Mouse (Mus musculus) MEL (cell line): ENCODE results near the gene Gm20388. TPM values are rescaled to one million over a fixed set of nuclear protein-coding genes. Genes with fewer than 3 reads are reported as not detected.
A peak's percentile ranks its signal among the peaks of the same experiment; 100 is the strongest.

Experiments
- DNase-seq: peaks from one replicate; pipeline ENCODE4 v3.0.0; 2011; ENCODE audit warnings: low read depth, low spot score
- H3K27ac ChIP-seq: 2 replicates; pipeline ENCODE4 v1.5.1; 2012; ENCODE audit warnings: low read depth, mild to moderate bottlenecking, control low read depth, low read length, moderate library complexity; ENCODE audit not compliant: control insufficient read depth
- H3K27me3 ChIP-seq, 2 experiments: fragments of 150-350 bp in 1 of 2; sonication (generic) in 1 of 2; 2 replicates each; pipeline ENCODE4 v1.6.1; 2012; ENCODE audit warnings: low read length in 2 of 2, mild to moderate bottlenecking in 2 of 2, improper control_type of control experiment in 1 of 2, moderate library complexity in 1 of 2; ENCODE audit not compliant: insufficient read depth in 2 of 2, control insufficient read depth in 1 of 2
- H3K36me3 ChIP-seq, 2 experiments: 2 replicates each; pipeline ENCODE4 v1.6.1; 2012 to 2014; ENCODE audit warnings: low read length in 2 of 2, improper control_type of control experiment in 1 of 2, inconsistent platforms in 1 of 2, mild to moderate bottlenecking in 1 of 2; ENCODE audit not compliant: insufficient read depth in 2 of 2, control insufficient read depth in 1 of 2
- H3K4me1 ChIP-seq, 2 experiments: fragments of 150-350 bp in 1 of 2; sonication (generic) in 1 of 2; 2 replicates each; pipeline ENCODE4 v1.6.1; 2012; ENCODE audit warnings: low read length in 2 of 2, improper control_type of control experiment in 1 of 2, mild to moderate bottlenecking in 1 of 2; ENCODE audit not compliant: insufficient read depth in 2 of 2, control insufficient read depth in 1 of 2
- H3K4me3 ChIP-seq, 2 experiments: fragments of 150-350 bp in 1 of 2; sonication (generic) in 1 of 2; 2 replicates each; pipeline ENCODE4 v1.5.1; 2012; ENCODE audit warnings: low read depth in 2 of 2, low read length in 2 of 2, mild to moderate bottlenecking in 2 of 2, moderate library complexity in 2 of 2, control low read depth in 1 of 2, improper control_type of control experiment in 1 of 2; ENCODE audit not compliant: control insufficient read depth in 1 of 2, insufficient read depth in 1 of 2
- H3K79me2 ChIP-seq: 2 replicates; pipeline ENCODE4 v1.6.1; 2012; ENCODE audit warnings: mild to moderate bottlenecking, low read length, moderate library complexity; ENCODE audit not compliant: control insufficient read depth, poor library complexity, insufficient read depth
- H3K9ac ChIP-seq: 2 replicates; pipeline ENCODE4 v1.6.1; 2012; ENCODE audit warnings: low read depth, mild to moderate bottlenecking, control low read depth, low read length, moderate library complexity; ENCODE audit not compliant: control insufficient read depth, poor library complexity, severe bottlenecking
- H3K9me3 ChIP-seq: fragments of 150-350 bp; sonication (generic); replicated peaks from 2 replicates; pipeline ENCODE4 v1.6.1; 2012; ENCODE audit warnings: mild to moderate bottlenecking, low read length, improper control_type of control experiment, moderate library complexity; ENCODE audit not compliant: insufficient read depth
- BHLHE40 ChIP-seq: IDR thresholded peaks from 2 replicates; pipeline ENCODE4 v1.6.1; 2012; ENCODE audit warnings: low read depth, mild to moderate bottlenecking, inconsistent platforms, low read length, improper control_type of control experiment, borderline replicate concordance
- CHD1 ChIP-seq: IDR thresholded peaks from 2 replicates; pipeline ENCODE4 v1.6.1; 2012; ENCODE audit warnings: low read depth, mild to moderate bottlenecking, inconsistent platforms, low read length, improper control_type of control experiment
- CHD2 ChIP-seq: IDR thresholded peaks from 2 replicates; pipeline ENCODE4 v1.6.1; 2011; ENCODE audit warnings: low read length, improper control_type of control experiment
- E2F4 ChIP-seq: IDR thresholded peaks from 2 replicates; pipeline ENCODE4 v1.6.1; 2011; ENCODE audit warnings: low read depth, low read length, improper control_type of control experiment, borderline replicate concordance
- ELF1 ChIP-seq: IDR thresholded peaks from 2 replicates; pipeline ENCODE4 v1.6.1; 2014; ENCODE audit warnings: low read depth, mild to moderate bottlenecking, inconsistent platforms, low read length, improper control_type of control experiment, moderate library complexity
- EP300 ChIP-seq, 2 experiments: IDR thresholded peaks; 2 replicates each; pipeline ENCODE4 v1.6.1; 2011; ENCODE audit warnings: improper control_type of control experiment in 2 of 2, low read length in 2 of 2, low read depth in 1 of 2, mild to moderate bottlenecking in 1 of 2
- HCFC1 ChIP-seq: IDR thresholded peaks from 2 replicates; pipeline ENCODE4 v1.6.1; 2012; ENCODE audit warnings: low read depth, mild to moderate bottlenecking, inconsistent platforms, low read length, improper control_type of control experiment, moderate library complexity
- MAZ ChIP-seq: IDR thresholded peaks from 2 replicates; pipeline ENCODE4 v1.6.1; 2012; ENCODE audit warnings: low read depth, mild to moderate bottlenecking, inconsistent platforms, low read length, improper control_type of control experiment
- MEF2A ChIP-seq: IDR thresholded peaks from 2 replicates; pipeline ENCODE4 v1.6.1; 2014; ENCODE audit warnings: low read depth, mild to moderate bottlenecking, inconsistent platforms, low read length, improper control_type of control experiment; ENCODE audit not compliant: poor library complexity, insufficient replicate concordance, severe bottlenecking; ENCODE audit errors: extremely low read depth
- MXI1 ChIP-seq: IDR thresholded peaks from 2 replicates; pipeline ENCODE4 v1.6.1; 2011; ENCODE audit warnings: mild to moderate bottlenecking, low read depth, low read length, improper control_type of control experiment
- MYC ChIP-seq: IDR thresholded peaks from 2 replicates; pipeline ENCODE4 v1.6.1; 2011; ENCODE audit warnings: low read depth, mild to moderate bottlenecking, low read length, improper control_type of control experiment, moderate library complexity
- NRF1 ChIP-seq: IDR thresholded peaks from 2 replicates; pipeline ENCODE4 v1.6.1; 2014; ENCODE audit warnings: low read depth, mild to moderate bottlenecking, inconsistent platforms, low read length, improper control_type of control experiment, moderate library complexity; ENCODE audit not compliant: poor library complexity, insufficient read depth, severe bottlenecking
- POLR2AphosphoS2 ChIP-seq: IDR thresholded peaks from 2 replicates; pipeline ENCODE4 v1.6.1; 2011; ENCODE audit warnings: low read length, improper control_type of control experiment
- RAD21 ChIP-seq: IDR thresholded peaks from 2 replicates; pipeline ENCODE4 v1.6.1; 2011; ENCODE audit warnings: mild to moderate bottlenecking, low read depth, low read length, improper control_type of control experiment
- RCOR1 ChIP-seq: IDR thresholded peaks from 2 replicates; pipeline ENCODE4 v1.6.1; 2012; ENCODE audit warnings: low read depth, mild to moderate bottlenecking, inconsistent platforms, low read length, improper control_type of control experiment
- SIN3A ChIP-seq: IDR thresholded peaks from 2 replicates; pipeline ENCODE4 v1.6.1; 2012; ENCODE audit warnings: low read length, improper control_type of control experiment, inconsistent platforms
- SMC3 ChIP-seq: IDR thresholded peaks from 2 replicates; pipeline ENCODE4 v1.6.1; 2011; ENCODE audit warnings: low read depth, low read length, improper control_type of control experiment
- TAL1 ChIP-seq: IDR thresholded peaks from 2 replicates; pipeline ENCODE4 v1.6.1; 2012; ENCODE audit warnings: mild to moderate bottlenecking, inconsistent platforms, low read length, moderate library complexity, mixed read lengths
- TCF12 ChIP-seq: IDR thresholded peaks from 2 replicates; pipeline ENCODE4 v1.6.1; 2014; ENCODE audit warnings: low read depth, mild to moderate bottlenecking, inconsistent platforms, low read length, improper control_type of control experiment, moderate library complexity
- UBTF ChIP-seq: IDR thresholded peaks from 2 replicates; pipeline ENCODE4 v1.6.1; 2012; ENCODE audit warnings: low read depth, mild to moderate bottlenecking, inconsistent platforms, low read length, improper control_type of control experiment, moderate library complexity, borderline replicate concordance; ENCODE audit not compliant: insufficient read depth
- USF1 ChIP-seq: IDR thresholded peaks from 2 replicates; pipeline ENCODE4 v1.6.1; 2014; ENCODE audit warnings: low read depth, mild to moderate bottlenecking, inconsistent platforms, low read length, improper control_type of control experiment, moderate library complexity
- ZC3H11A ChIP-seq: IDR thresholded peaks from 2 replicates; pipeline ENCODE4 v1.6.1; 2012; ENCODE audit warnings: low read depth, mild to moderate bottlenecking, inconsistent platforms, low read length, improper control_type of control experiment
- ZKSCAN1 ChIP-seq: IDR thresholded peaks from 2 replicates; pipeline ENCODE4 v1.6.1; 2012; ENCODE audit warnings: low read depth, mild to moderate bottlenecking, inconsistent platforms, low read length, improper control_type of control experiment, moderate library complexity
- polyA plus RNA-seq, 2 experiments: library from polyadenylated mRNA; stranded (reverse) in 1 of 2; unstranded in 1 of 2; fragments of >175 nt in 1 of 2; fragments of >200 nt in 1 of 2; gene quantifications; 2 replicates each; pipeline versions ENCODE4 v1.2.1 to v1.2.4; 2012; ENCODE audit warnings: low replicate concordance in 2 of 2, low read depth in 1 of 2; ENCODE audit not compliant: insufficient read length in 2 of 2, insufficient read depth in 1 of 2, missing spikeins in 1 of 2
- total RNA-seq: library from RNA; depleted of rRNA; stranded (reverse); fragments of 300-350 nt; gene quantifications from 2 replicates; pipeline ENCODE4 v1.2.3, GENCODE M21; 2012

Gene Gm20388
- total and polyA plus RNA-seq, 3 experiments, result 11.1 to 17.8 TPM; not detected in 1

DNA sequence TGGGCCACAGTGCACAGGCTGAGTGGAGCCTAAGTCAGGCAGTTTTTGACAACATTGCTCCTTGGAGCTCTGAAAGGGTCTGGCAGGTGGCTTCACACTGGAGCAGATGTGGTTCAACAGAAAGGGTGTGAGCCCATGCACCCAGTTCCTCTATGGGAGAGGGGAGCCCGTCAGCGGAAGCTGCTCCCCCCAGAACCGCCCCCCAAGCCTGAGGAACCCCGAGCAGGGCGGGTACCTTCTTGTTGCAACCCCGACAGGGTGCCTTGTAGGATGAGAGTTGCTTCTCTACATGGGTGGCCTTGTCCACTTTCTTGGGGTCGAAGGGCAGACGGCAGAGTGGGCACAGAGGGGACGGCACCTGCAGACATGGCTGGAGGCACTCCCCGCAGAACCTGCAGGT is 2559.3 kb downstream of the Gm20388 start:
- peaks cover 3% of the 10 kb centered on the region; the same call in 1 of the 2 replicates for H3K79me2 ChIP-seq

DNA sequence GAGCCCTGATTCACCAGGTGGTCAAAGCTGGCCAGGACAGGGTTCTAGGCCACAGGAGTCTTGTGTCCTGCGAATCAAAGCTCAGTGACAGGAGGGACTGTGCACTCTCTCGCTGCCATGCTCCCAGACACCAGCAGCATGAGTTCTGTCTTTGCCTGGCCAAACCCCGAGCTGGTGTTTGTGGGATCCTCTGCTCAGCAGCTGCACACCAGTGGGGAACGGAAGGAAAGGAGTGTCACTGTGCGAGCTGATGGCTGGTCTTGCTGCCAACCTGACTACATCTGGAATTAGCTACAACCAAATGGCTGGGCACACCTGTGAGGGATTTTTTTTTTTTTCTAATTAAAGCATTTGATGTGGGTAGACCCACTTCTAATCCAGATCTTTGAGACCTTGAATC is 2560.1 kb downstream of the Gm20388 start:
- Histone ChIP-seq H3K36me3 (peaks cover 0 to 13% of the 10 kb centered on the region in 2 experiments; a peak in 3 of 4 replicates), H3K27ac (no peak overlapping the region), H3K27me3 (no peaks in the 10 kb centered on the region), H3K4me1 (peaks cover 6 to 19% of the 10 kb centered on the region in 2 experiments), H3K79me2 (peaks cover 10% of the 10 kb centered on the region), H3K9me3 (no peaks in the 10 kb centered on the region), H3K4me3 (no peak overlapping the region), H3K9ac (no peak overlapping the region)
- peak; percentile 10 for DNase-seq
- TF ChIP-seq E2F4 (no peak), ELF1 (no peak), BHLHE40 (no peak), SIN3A (no peak)

More for the DNA sequence above, 2559.3 kb downstream of the Gm20388 start:
- DNase-seq, result no peak
- Histone ChIP-seq H3K9ac (no peak overlapping the region), H3K4me1 (peaks cover 6 to 22% of the 10 kb centered on the region in 2 experiments), H3K27me3 (no peaks in the 10 kb centered on the region), H3K36me3 (peaks cover 0 to 13% of the 10 kb centered on the region in 2 experiments; a peak in 3 of 4 replicates)
- TF ChIP-seq ZKSCAN1 (no peak), CHD1 (no peak), TCF12 (no peak), RAD21 (no peak), ZC3H11A (no peak), CHD2 (no peak), MEF2A (no peak), SMC3 (no peak), MAZ (no peak), EP300 (IDR thresholded peaks at IDR 0.05; ENCODE audit: low read depth in 1 of 2, low read length in 2 of 2) (no peak), MYC (no peak), POLR2AphosphoS2 (no peak), UBTF (no peak), HCFC1 (no peak), MXI1 (no peak), USF1 (no peak), BHLHE40 (no peak), TAL1 (no peak), RCOR1 (no peak), NRF1 (no peak)
- TF ChIP-seq, all 39 proteins: peak for 0
- Histone ChIP-seq H3K4me3 (no peak overlapping the region), H3K9me3 (no peaks in the 10 kb centered on the region), H3K27ac (no peak overlapping the region)
